Mouse (Mus musculus): ENCODE data around the gene Pitpnm2.

GRCm38 (mm10) chr5:124076559-124076958 is 173.0 kb downstream of the Pitpnm2 start:
- no peak for TF ChIP-seq CTCF (IDR thresholded peaks at IDR 0.05; ENCODE audit: low read depth, low read length)
- no peak for TF ChIP-seq TAL1 (conservative IDR thresholded peaks at IDR 0.05; ENCODE audit: low read depth, low read length)
- TF ChIP-seq GATA1 (IDR thresholded peaks at IDR 0.05; ENCODE audit: borderline replicate concordance, low read length) = no peak

Data from G1E (cell line).